Mouse (Mus musculus) effector memory CD4-positive, alpha-beta T cell, adult 7 months (primary cell): ENCODE results near the gene Cstl1. TPM values are rescaled to one million over a fixed set of nuclear protein-coding genes. Genes with fewer than 3 reads are reported as not detected.

Source experiments
- polyA plus RNA-seq: library from polyadenylated mRNA; unstranded; fragments of 100-300 nt; shearing (Covaris generic); gene quantifications from one replicate; pipeline ENCODE4 v1.2.1, GENCODE M21; 2017

Gene Cstl1
- not detected for polyA plus RNA-seq

GRCm38 (mm10) chr2:148750058-148750457, at the start of gene Cstl1:
Gene Cstl1, plus strand, starts transcription at chr2:148750358.

GRCm38 (mm10) chr2:148732327-148733000, 17.7 kb upstream of the Cstl1 start, which contains the start of gene Napb:
Gene Napb, minus strand, starts transcription at chr2:148732467.

GRCm38 (mm10) chr2:148771397-148771796, 21.2 kb downstream of the Cstl1 start, which contains the start of gene Cst11:
Gene Cst11, minus strand, starts transcription at chr2:148771497.

GRCm38 (mm10) chr2:148781709-148782108, 31.6 kb downstream of the Cstl1 start, which contains the start of gene 8030411F24Rik:
Gene 8030411F24Rik, plus strand, starts transcription at chr2:148782009.

GRCm38 (mm10) chr2:148789142-148789541, 39.0 kb downstream of the Cstl1 start, which contains the start of gene Cst12:
Gene Cst12, plus strand, starts transcription at chr2:148789361.

GRCm38 (mm10) chr2:148798485-148798884, 48.3 kb downstream of the Cstl1 start, which contains the start of gene Cst8:
Gene Cst8, plus strand, starts transcription at chr2:148798785.

Other genes with a start within 250 kb of the Cstl1 start
- 40.3 TPM for gene Nxt1, start 77.8 kb upstream of the Cstl1 start, polyA plus RNA-seq
- 5.1 TPM for gene Gzf1, start 69.3 kb upstream of the Cstl1 start, polyA plus RNA-seq
- gene Napb, start 17.9 kb upstream of the Cstl1 start, polyA plus RNA-seq = 1.2 TPM
- not detected for gene Cst11, start 21.1 kb downstream of the Cstl1 start, polyA plus RNA-seq
- gene 8030411F24Rik, start 31.7 kb downstream of the Cstl1 start, polyA plus RNA-seq = 0.67 TPM
- gene Cst12, start 39.0 kb downstream of the Cstl1 start, polyA plus RNA-seq = not detected
- not detected for gene Cst8, start 48.4 kb downstream of the Cstl1 start, polyA plus RNA-seq
- not detected for gene Cst13, start 69.7 kb downstream of the Cstl1 start, polyA plus RNA-seq
- gene Cst9, start 84.8 kb downstream of the Cstl1 start, polyA plus RNA-seq = not detected
- not detected for gene 9230104L09Rik, start 114.7 kb downstream of the Cstl1 start, polyA plus RNA-seq
- 90.0 TPM for gene Cst3, start 125.3 kb downstream of the Cstl1 start, polyA plus RNA-seq